Mouse (Mus musculus) intestine, postnatal 0 days (tissue): ENCODE results near the gene Ppp4r1. TPM values are rescaled to one million over a fixed set of nuclear protein-coding genes. Genes with fewer than 3 reads are reported as not detected.

ENCODE experiments used
- ATAC-seq: fragments of 200-750 bp; cut with Nextera tagmentation; 2 replicates; pipeline ENCODE4 v1.8.0; 2017; ENCODE audit warnings: mild to moderate bottlenecking, moderate TSS enrichment, moderate library complexity
- H3K27ac ChIP-seq: fragments of 300-500 bp; sonication (generic); 2 replicates; pipeline ENCODE4 v1.5.1; 2014; ENCODE audit warnings: mild to moderate bottlenecking, low read depth, low read length, moderate library complexity
- H3K27me3 ChIP-seq: fragments of 300-500 bp; sonication (generic); replicated peaks from 2 replicates; pipeline ENCODE4 v1.6.1; 2014; ENCODE audit warnings: low read length, mixed read lengths; ENCODE audit not compliant: control insufficient read depth, insufficient read depth
- H3K36me3 ChIP-seq: fragments of 300-500 bp; sonication (generic); 2 replicates; pipeline ENCODE4 v1.6.1; 2014; ENCODE audit warnings: mild to moderate bottlenecking, moderate library complexity; ENCODE audit not compliant: control insufficient read depth, insufficient read depth
- H3K4me1 ChIP-seq: fragments of 300-500 bp; sonication (generic); replicated peaks from 2 replicates; pipeline ENCODE4 v1.6.1; 2014; ENCODE audit warnings: antibody characterized with exemption, low read length, mixed read lengths; ENCODE audit not compliant: control insufficient read depth, insufficient read depth
- H3K4me2 ChIP-seq: fragments of 300-500 bp; sonication (generic); replicated peaks from 2 replicates; pipeline ENCODE4 v1.6.1; 2014; ENCODE audit warnings: low read depth, mild to moderate bottlenecking, moderate library complexity
- H3K4me3 ChIP-seq: fragments of 300-500 bp; sonication (generic); 2 replicates; pipeline ENCODE4 v1.5.1; 2014; ENCODE audit warnings: low read depth, low read length
- H3K9ac ChIP-seq: fragments of 300-500 bp; sonication (generic); 2 replicates; pipeline ENCODE4 v1.6.1; 2014; ENCODE audit warnings: mild to moderate bottlenecking, low read depth, low read length
- H3K9me3 ChIP-seq: fragments of 300-500 bp; sonication (generic); 2 replicates; pipeline ENCODE4 v1.6.1; 2016; ENCODE audit warnings: mixed run types; ENCODE audit not compliant: control insufficient read depth
- CTCF ChIP-seq: sonication (generic); IDR thresholded peaks from 2 replicates; pipeline ENCODE4 v1.5.1; 2016; ENCODE audit warnings: low read depth, mild to moderate bottlenecking, control low read depth, antibody characterized with exemption, moderate library complexity
- WGBS: fragments of 180-500 bp; shearing (Covaris S2); extraction: QIAGEN DNeasy Blood & Tissue Kit; methylation state at CpG from one replicate; pipeline ENCODE4 v1.1.7; 2014; 5-methylcytosine and 5-hydroxymethylcytosine counted together
- polyA plus RNA-seq: library from polyadenylated mRNA; unstranded; fragments of >200 nt; fragmentation: Nextera tagmentation; extraction: Ambion mirVana; gene quantifications from 2 replicates; pipeline ENCODE4 v1.2.1, GENCODE M21; 2015

The Ppp4r1 gene
- polyA plus RNA-seq, 1 experiment from 2014 or later: 28.7 TPM

DNA sequence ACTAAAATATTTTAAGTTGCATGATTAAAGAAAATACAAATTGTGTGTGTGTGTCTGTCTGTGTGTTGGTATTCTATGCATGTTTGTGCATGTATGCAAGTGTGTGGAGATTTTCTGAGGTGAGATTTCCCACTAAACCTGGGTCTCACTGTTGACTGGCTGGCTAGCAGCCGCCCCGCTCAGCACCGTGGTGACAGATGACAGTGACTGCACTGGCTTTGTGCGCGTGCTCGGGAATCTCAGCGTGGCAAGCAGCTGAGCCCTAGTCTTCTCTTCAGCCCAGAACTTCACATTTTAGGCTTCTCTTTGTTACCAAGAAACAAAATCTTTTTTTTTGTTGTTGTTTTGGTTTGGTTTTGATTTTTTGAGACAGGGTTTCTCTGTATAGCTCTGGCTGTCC is 13.7 kb downstream of the Ppp4r1 start:
- WGBS: 87% methylated on average over 7 of the region's 7 CpGs
- Histone ChIP-seq H3K36me3 (peaks cover 9% of the 10 kb centered on the region; the same call in 1 of the 2 replicates), H3K9ac (no peak overlapping the region), H3K27ac (no peak overlapping the region), H3K4me1 (no peaks in the 10 kb centered on the region), H3K4me3 (no peak overlapping the region), H3K9me3 (no peaks in the 10 kb centered on the region), H3K27me3 (no peaks in the 10 kb centered on the region), H3K4me2 (no peak overlapping the region)
- TF ChIP-seq CTCF: no peak
- no peak for ATAC-seq

DNA sequence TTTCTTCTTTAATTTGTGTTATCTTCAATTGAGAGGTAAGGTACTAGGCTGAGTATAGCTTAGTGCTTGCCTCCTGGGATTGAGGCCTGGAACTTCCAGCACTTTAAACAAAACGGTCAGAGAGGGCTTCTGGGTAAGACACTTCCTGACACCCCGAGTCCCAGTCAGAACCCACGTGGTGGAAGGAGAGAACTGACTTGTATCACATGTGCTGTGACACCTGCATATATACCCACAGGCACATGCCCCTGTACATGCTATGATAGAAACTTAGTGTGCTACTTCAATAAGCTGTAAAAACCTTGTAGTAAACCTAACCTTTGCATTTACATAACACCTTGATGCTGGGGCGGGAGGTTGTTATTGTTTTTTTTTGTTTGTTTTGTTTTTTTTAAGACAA is 16.1 kb downstream of the Ppp4r1 start:
- ATAC-seq: no peak
- no peaks in the 10 kb centered on the region for H3K4me1 ChIP-seq
- no peak overlapping the region for H3K4me2 ChIP-seq
- no peak for TF ChIP-seq CTCF
- H3K36me3 ChIP-seq: peaks cover 9% of the 10 kb centered on the region; the same call in 1 of the 2 replicates
- no peaks in the 10 kb centered on the region for H3K9me3 ChIP-seq
- H3K27ac ChIP-seq: no peak overlapping the region
- H3K27me3 ChIP-seq: no peaks in the 10 kb centered on the region
- no peak overlapping the region for H3K9ac ChIP-seq
- no peak overlapping the region for H3K4me3 ChIP-seq
- WGBS: 59% methylated on average over 4 of the region's 4 CpGs

DNA sequence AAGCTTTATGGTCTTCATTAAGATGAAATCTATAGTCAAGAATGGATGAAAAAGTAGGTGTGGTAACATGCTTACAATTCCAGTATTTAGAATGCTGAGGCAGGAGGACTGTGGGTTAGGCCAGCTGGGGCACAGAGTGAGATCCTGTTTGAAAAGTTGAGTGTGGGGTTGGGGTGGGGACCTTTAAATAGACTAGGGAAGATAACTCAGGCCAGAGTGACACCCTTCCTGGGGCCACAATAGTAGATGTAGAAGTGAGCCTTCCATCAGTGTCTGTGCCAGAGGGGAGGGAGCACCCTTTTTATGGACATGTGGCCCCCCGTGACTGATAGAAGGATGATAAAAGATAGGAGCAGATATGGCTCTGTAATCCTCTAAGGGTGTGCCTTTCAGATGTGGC is 17.0 kb downstream of the Ppp4r1 start:
- peaks cover 12% of the 10 kb centered on the region for H3K36me3 ChIP-seq
- TF ChIP-seq CTCF: no peak
- H3K27ac ChIP-seq: no peak overlapping the region
- H3K27me3 ChIP-seq: no peaks in the 10 kb centered on the region
- WGBS: 32% methylated on average over 1 of the region's 1 CpGs
- no peaks in the 10 kb centered on the region for H3K4me1 ChIP-seq
- no peak overlapping the region for H3K9ac ChIP-seq
- H3K4me3 ChIP-seq: no peak overlapping the region
- no peak overlapping the region for H3K4me2 ChIP-seq
- no peaks in the 10 kb centered on the region for H3K9me3 ChIP-seq
- ATAC-seq: no peak

- no peaks in the 10 kb centered on the region for H3K27me3 ChIP-seq
- H3K4me3 ChIP-seq: no peak overlapping the region
- H3K9me3 ChIP-seq: no peaks in the 10 kb centered on the region
- H3K4me1 ChIP-seq: no peaks in the 10 kb centered on the region
- H3K36me3 ChIP-seq: peaks cover 9% of the 10 kb centered on the region; the same call in 1 of the 2 replicates
- no peak overlapping the region for H3K27ac ChIP-seq
- H3K9ac ChIP-seq: no peak overlapping the region
- ATAC-seq: no peak
- WGBS: 78% methylated on average over 6 of the region's 6 CpGs
- no peak for TF ChIP-seq CTCF
- no peak overlapping the region for H3K4me2 ChIP-seq
Observed at GRCm38 (mm10) chr17:65800451-65800850, 18.1 kb downstream of the Ppp4r1 start.

- Histone ChIP-seq H3K9ac (no peak overlapping the region), H3K4me1 (no peaks in the 10 kb centered on the region), H3K4me2 (no peak overlapping the region), H3K9me3 (no peaks in the 10 kb centered on the region), H3K36me3 (peaks cover 12% of the 10 kb centered on the region; the same call in 1 of the 2 replicates), H3K4me3 (no peak overlapping the region), H3K27ac (no peak overlapping the region), H3K27me3 (no peaks in the 10 kb centered on the region)
- no peak for TF ChIP-seq CTCF
- 70% methylated on average over 4 of the region's 4 CpGs for WGBS
- no peak for ATAC-seq
Observed at GRCm38 (mm10) chr17:65802026-65802425, 19.7 kb downstream of the Ppp4r1 start.

DNA sequence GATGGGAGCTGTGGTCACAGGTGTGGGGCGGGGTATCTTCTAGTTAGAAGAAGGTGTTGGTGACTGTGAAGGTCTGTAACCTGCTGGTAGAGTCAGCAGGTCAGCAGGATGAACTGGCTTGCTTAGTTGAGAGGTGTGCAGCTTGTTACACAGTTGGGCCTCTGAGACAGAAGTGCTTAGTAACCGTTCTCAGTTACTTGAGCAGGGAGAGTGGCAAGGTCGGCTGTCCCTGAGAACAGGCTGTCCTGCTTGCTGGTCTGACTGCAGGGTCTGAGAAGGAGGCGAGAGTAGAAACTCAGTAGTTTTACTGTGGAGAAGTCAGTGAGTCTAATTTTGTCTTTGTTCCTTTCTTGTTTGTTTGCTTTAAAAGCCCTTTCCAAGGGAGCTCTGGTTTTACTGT is 23.6 kb downstream of the Ppp4r1 start:
- no peak for ATAC-seq
- Histone ChIP-seq H3K4me3 (no peak overlapping the region), H3K9ac (no peak overlapping the region), H3K27me3 (no peaks in the 10 kb centered on the region), H3K36me3 (peaks cover 32% of the 10 kb centered on the region), H3K9me3 (no peaks in the 10 kb centered on the region), H3K4me2 (no peak overlapping the region), H3K27ac (no peak overlapping the region), H3K4me1 (no peaks in the 10 kb centered on the region)
- WGBS: 79% methylated on average over 4 of the region's 4 CpGs
- no peak for TF ChIP-seq CTCF

DNA sequence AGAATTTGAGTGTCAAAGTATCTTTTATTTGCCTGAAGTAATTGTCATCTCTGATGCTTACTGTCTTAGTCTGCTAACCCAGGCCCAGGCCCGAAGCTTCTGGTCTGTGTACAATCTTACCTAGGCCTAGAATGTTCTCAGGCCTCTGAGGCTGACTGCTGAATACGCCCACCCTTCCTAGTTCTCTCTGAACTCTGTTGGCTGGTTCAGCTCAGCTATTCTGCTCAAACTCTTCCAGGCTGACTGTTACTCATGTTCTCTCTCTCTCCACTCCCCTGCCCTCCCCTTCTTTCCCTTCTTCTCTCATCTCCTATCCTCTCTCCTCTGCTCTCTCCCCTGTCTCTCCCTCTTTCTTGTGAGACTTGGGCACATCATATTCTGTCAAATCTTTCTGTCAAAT is 24.0 kb downstream of the Ppp4r1 start:
- TF ChIP-seq CTCF: no peak
- H3K9me3 ChIP-seq: no peaks in the 10 kb centered on the region
- peaks cover 36% of the 10 kb centered on the region for H3K36me3 ChIP-seq
- H3K27ac ChIP-seq: no peak overlapping the region
- no peaks in the 10 kb centered on the region for H3K27me3 ChIP-seq
- no peak overlapping the region for H3K9ac ChIP-seq
- H3K4me1 ChIP-seq: no peaks in the 10 kb centered on the region
- WGBS: 89% methylated on average over 2 of the region's 2 CpGs
- H3K4me2 ChIP-seq: no peak overlapping the region
- H3K4me3 ChIP-seq: no peak overlapping the region
- ATAC-seq: no peak
